Mouse (Mus musculus) left cerebral cortex, adult 9 months (tissue): ENCODE results near the gene Ptges3l.
A peak's percentile ranks its signal among the peaks of the same experiment; 100 is the strongest.
"Not testable (repeated sequence)": the region's sequence is repeated elsewhere in the genome, so short reads cannot be mapped to it uniquely, and the experiment has no call there.

ENCODE experiments used
- DNase-seq, 2 experiments: peaks; one replicate each; pipeline ENCODE4 v3.0.0; 2022; ENCODE audit warnings: low spot score in 2 of 2

The Ptges3l gene

DNA sequence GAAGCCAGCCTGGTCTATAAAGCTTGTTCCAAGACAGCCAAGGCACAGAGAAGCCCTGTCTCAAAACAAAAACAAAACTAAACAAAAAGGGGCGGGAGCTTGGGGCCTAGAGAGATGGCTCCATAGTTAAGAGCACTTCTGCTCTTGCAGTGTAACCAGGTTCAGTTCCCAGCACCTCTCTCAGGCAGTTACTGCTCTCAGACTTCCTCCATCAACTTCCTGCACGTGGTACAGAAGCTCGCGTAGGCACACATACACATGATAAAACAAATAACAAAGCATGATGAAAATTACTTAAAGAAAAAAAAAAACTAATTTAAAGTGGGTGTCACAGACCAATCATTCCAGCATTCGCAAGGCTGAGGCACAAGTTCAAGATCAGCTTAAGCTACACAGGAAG, 5.0 kb downstream of the Ptges3l start:
- no peak for DNase-seq

DNA sequence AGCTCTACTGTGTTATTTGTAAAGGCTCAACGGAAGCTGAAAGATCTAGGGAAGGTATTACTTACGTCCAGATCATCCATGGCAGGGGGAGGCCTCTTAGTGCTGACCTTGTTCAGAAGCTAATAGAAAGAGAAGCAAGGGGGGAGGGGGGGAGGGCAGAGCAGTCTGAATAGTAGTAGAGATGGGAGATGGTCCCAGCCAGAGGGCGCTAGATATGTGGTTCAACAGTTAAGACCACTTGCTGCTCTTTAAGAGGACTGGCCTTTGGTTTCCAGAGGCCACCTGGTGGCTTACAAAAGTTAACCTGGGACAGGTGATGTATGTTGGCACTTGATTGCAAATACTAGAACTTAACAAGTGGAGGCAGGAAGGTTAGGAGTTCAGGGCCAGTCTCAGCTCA, 5.5 kb downstream of the Ptges3l start:
- DNase-seq = no peak

DNA sequence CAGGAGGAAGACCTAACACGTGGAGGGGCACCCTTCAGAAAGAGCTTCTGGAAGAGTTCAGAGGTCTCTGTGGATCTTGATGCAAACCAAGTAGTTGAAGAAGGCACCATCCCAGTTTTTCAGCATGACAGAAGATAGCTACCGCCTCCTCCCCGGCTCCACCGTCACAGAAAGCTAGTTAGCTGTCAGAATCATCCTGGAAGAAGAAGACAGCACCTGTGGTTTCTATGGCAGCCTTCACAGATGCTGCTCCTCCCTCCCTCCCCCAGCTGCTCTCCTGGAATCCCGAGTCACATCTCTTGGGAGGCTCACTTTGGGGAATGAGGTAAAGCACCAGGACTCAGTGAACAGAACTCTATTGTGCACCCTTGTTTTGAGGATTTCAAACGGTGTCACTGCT, 6.1 kb downstream of the Ptges3l start:
- peak; percentile 47 to 69 for DNase-seq

DNA sequence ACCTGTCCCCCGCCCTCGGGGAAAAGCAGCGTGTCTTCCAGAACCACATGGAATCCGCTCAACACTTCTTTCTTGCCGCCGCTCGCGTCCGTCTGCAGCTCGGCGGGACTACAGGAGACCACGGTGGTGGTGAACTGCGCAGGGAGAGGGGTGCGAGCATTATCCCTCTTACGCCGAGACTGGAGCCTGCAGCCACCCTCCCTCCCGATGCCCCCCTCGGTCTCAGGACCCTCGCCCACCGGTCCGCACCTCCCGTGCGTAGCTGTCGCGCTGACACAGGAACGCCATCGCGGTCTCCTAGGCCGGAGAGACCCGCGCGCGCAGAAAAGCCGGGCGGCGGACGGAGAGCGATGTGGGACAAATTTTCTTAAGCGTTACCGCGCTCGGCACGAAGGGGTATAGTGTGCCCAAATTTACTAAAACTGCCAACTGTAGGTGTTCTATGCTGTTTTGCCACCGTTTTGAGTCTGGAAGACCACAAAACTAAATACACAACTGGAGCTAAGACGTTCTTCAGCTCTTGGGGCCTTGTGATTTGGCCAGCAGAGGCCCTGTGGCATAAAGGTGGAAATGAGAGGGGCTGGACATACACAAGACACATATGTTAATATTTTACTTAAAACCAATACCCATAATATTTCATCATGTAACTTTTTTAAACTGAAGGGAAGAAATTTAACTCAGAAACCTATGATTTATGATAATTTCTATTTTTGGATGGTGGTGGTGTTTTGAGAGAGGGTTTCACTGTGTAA, 7.9 kb downstream of the Ptges3l start, which contains the start of gene Aarsd1:
TSS of gene Aarsd1 (minus strand) at position 515 of the 755 bp plus-strand sequence.
- DNase-seq = peak; percentile 54 to 88

DNA sequence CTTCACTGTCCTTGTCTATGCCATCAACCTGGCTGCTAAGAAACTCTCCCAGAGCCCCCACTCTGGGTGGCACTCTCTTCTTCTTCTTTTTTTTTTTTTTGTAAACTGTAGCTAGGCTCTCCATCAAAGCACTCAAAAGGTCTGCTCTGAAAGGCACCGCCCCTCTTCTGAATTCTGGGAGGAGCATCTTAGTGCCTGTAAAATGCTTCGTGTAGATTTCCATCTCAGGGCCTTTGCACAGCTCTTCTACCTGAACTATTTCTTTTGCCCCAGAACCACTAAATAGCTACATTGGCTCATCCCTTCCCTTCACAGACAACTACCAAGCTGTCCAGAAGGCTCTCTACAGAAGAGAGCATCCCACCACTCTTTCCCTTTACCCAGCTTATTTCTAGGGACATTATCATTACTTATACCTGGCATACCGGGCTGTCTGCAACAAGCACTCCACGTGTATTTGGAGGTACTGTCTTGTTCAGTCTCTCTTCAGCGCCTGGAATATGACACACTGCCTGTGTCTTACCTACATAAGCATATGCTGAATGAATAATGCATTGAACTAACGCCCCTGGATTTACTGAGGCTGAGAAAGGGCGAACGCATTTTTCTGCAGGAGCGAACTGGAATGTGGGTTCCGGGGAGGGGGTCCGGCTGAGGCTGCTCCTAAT, 8.6 kb downstream of the Ptges3l start:
- no peak for DNase-seq

DNA sequence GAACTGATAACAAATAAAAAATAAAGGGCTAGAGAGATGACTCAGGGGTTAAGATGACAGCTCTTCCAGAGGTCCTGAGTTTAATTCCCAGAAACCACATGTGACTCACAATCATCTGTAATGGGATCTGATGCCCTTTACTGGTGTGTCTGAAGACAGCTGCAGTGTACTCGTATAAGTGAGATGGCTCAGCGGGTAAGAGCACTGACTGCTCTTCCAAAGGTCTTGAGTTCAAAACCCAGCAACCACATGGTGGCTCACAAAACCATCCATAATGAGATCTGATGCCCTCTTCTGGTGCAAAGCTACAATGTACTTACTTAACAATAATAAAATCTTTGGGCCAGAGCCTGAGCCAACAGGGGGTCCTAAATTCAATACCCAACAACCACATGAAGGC, 9.8 kb downstream of the Ptges3l start:
- no peak for DNase-seq

DNA sequence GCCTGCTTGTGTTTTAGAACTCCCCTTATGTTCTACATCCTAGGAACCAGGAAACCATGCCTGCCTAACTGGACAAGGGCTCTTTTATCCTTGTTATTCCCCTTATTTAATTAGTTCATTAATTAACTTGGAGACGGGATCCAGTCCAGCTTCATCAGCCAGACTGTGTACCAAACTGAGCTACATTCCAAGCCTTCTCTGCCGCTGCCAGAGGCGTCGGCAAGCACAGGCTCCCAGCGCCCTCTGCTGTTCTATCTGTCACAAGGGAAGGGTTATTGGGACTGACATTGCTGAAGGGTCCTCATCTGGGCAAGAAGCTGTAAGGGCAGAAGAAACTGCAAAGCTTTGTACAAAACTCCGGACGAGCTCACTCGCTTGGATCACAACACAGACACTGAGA, 30.0 kb downstream of the Ptges3l start:
- DNase-seq = peak in 1 of 2 experiments; percentile 76

DNA sequence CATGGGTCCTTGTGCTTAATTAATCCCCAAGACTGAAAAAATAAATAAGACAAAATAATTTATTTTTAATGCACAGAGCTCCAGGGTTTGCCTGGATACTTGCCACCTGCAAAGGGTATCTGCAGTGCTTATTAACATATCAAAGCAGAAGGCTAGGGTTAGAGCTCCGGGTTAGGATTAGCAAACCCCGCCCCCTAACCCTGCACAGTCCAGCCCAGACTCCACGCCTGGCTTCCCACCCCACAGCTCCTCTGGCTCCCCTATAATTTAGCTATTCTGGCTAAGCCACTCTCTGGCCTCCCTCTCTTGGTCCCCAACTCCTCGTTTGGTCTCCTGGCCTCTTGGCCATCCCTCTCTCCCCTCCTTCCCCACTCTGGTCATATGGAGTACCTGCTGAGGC, 43.3 kb downstream of the Ptges3l start:
- DNase-seq = no peak

DNA sequence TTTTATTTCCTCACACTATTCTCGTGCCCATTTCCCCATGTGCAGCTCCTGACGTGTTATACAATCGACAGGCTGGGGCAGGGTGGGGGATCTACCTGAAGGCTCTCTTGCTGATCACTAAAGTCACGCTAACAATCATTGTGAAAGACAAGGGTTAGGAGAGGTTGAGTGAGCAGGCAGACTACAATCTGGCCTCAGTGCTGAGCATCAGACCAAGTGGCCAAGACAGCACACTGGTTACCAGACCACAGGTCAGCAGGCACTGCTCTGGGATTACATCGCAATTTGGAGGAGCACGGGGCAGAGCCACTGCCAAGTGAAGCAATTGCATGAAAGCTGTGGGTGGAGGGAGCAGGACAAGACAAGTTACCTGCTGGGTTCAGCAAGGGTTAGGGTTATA, 46.2 kb downstream of the Ptges3l start:
- DNase-seq = no peak

DNA sequence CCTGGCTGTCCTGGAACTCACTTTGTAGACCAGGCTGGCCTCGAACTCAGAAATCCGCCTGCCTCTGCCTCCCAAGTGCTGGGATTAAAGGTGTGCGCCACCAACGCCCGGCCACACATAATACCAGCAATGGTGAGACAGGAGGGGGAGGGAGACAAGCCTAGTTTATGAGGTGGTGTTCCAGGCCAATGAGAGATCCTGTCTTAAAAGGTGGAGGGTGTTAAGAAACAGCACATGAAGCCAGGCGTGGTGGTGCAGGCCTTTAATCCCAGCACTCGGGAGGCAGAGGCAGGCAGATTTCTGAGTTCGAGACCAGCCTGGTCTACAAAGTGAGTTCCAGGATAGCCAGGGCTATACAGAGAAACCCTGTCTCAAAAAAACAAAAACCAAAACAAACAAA, 46.9 kb downstream of the Ptges3l start:
- DNase-seq = not testable (repeated sequence)

DNA sequence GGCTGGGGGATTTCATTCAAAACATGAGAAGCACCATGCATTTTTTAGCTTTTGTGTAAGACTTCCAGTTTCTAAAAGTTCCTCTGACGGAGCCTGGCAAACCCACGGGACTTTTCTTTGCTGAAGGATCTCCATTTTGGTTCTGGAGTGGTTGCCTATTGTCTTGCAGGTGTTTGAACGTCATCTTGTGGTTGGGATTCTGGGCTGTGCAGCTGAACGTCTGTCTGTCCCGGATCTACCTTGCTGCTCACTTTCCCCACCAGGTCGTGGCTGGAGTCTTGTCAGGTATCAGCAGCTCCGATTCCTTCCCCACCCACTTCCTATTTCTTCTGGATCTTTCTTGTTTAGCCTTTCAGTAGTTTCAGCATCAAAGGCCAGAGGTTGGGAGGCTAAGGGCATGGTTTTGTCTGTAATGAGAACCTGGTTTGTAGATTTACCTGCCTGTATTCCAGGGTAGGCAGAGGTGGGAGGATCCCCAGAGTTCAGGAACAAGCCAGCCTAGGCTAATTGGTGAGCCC, 50.7 kb downstream of the Ptges3l start:
- DNase-seq = no peak

DNA sequence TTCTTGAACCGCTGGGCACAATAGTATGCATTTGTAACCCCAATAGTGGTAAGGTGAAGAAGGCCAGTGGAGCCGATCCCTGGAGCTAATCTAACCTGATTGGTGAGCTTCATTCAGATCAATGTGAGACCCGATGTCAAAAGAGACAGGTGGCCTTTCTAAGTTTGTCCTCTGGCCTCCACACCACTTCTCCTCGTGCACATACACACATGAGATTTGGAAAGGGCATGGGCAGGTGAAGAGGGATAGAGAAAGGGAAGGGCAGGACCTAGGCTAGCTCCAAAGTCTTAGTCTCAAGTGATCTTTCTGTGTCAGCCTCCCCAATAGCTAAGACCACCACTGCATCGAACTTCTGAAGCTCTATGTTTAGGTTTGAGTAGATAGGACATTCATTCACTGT, 55.0 kb downstream of the Ptges3l start:
- DNase-seq = no peak
